Mouse (Mus musculus) leukemia stem cell, adult 10-12 weeks (primary cell): ENCODE measurements around the gene Olfr983. TPM values are rescaled to one million over a fixed set of nuclear protein-coding genes. Genes with fewer than 3 reads are reported as not detected.

ENCODE experiments used
- polyA plus RNA-seq: library from polyadenylated mRNA; stranded (reverse); fragments of >175 nt; gene quantifications from 2 replicates; pipeline ENCODE4 v1.2.3, GENCODE M21; 2012; ENCODE audit warnings: low replicate concordance

The Olfr983 gene
- polyA plus RNA-seq = not detected in 2 replicates

DNA sequence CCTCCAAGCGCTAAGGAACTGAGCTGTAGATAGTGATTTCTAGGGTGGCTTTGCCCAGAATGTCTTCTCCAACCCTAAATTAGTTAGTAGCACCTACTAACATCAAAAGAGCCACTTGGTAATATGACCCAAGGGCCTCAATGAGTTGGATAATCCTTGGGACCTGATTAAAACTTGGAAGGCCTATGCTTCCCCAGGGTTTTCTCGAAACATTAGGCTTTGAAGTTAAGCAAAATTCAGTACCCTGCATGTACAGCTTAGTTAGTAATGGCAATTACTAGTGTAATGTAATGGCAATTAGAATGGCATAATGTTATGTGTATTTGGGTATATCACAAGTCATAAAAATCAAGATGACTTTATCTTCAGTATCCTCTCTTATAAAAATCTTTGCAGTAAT is at the start of gene Olfr983:
Olfr983 (minus strand) TSS at position 101 of the 400 bp plus-strand sequence.

GRCm38 (mm10) chr9:40130084-40130483 is 36.7 kb upstream of the Olfr983 start, which contains the start of gene Olfr985:
Olfr985 (minus strand) TSS chr9:40130184.

DNA sequence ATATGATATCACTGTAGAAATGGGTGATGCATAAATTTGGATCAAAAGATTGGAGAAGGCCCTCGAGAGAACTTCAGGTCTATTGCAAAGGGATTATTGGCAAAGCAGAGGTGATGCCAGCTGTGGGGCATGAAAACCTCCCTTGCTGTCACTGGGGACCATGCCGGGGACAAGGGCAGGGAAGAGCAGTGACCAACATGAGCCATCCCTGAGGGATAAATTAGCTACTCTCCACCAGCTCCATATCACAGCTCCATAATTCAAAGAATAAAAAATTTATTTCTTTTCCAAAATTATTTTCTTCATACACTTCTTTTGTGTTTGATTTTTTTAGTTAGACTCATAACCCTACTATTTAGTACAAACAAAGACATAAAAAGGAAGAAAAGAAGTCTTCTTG is 20.7 kb upstream of the Olfr983 start, which contains the start of gene Olfr984:
Olfr984 (minus strand) TSS at position 101 of the 400 bp plus-strand sequence.

GRCm38 (mm10) chr9:40073529-40073928 is 19.9 kb downstream of the Olfr983 start, which contains the start of gene Olfr982:
Olfr982 (plus strand) TSS chr9:40073829.

Other genes starting within 250 kb of the Olfr983 start
- not detected in 2 replicates for gene Olfr972, start 227.2 kb downstream of the Olfr983 start, polyA plus RNA-seq
- not detected in 2 replicates for gene Olfr229, start 186.3 kb downstream of the Olfr983 start, polyA plus RNA-seq
- not detected in 2 replicates for gene Olfr974, start 156.1 kb downstream of the Olfr983 start, polyA plus RNA-seq
- gene Olfr975, start 141.5 kb downstream of the Olfr983 start, polyA plus RNA-seq = not detected in 2 replicates
- not detected in 2 replicates for gene Olfr976, start 132.5 kb downstream of the Olfr983 start, polyA plus RNA-seq
- gene Olfr978, start 101.5 kb downstream of the Olfr983 start, polyA plus RNA-seq = not detected in 2 replicates
- gene Olfr979, start 90.1 kb downstream of the Olfr983 start, polyA plus RNA-seq = 0.05 TPM in 1 of 2 replicates, not detected in the other
- gene Olfr980, start 84.0 kb downstream of the Olfr983 start, polyA plus RNA-seq = not detected in 2 replicates
- not detected in 2 replicates for gene Olfr981, start 72.1 kb downstream of the Olfr983 start, polyA plus RNA-seq
- gene Olfr982, start 19.8 kb downstream of the Olfr983 start, polyA plus RNA-seq = not detected in 2 replicates
- gene Olfr984, start 20.6 kb upstream of the Olfr983 start, polyA plus RNA-seq = not detected in 2 replicates
- not detected in 2 replicates for gene Olfr985, start 36.6 kb upstream of the Olfr983 start, polyA plus RNA-seq
- gene Tmem225, start 54.5 kb upstream of the Olfr983 start, polyA plus RNA-seq = not detected in 2 replicates
- not detected in 2 replicates for gene Olfr986, start 87.3 kb upstream of the Olfr983 start, polyA plus RNA-seq
- gene Zfp202, start 98.7 kb upstream of the Olfr983 start, polyA plus RNA-seq = 0.20 and 0.39 TPM in 2 replicates
- not detected in 2 replicates for gene Scn3b, start 175.6 kb upstream of the Olfr983 start, polyA plus RNA-seq